Mouse (Mus musculus): ENCODE data around the gene Tmem91.

Tmem91 gene

GRCm38 (mm10) chr7:25626509-25627430 lies 48.2 kb downstream of the Tmem91 start, which contains the start of gene B3gnt8:
Gene B3gnt8 (plus strand): TSS chr7:25626654.
- peak; percentile 21 for DNase-seq (ENCODE audit: low read depth, low spot score)

DNA sequence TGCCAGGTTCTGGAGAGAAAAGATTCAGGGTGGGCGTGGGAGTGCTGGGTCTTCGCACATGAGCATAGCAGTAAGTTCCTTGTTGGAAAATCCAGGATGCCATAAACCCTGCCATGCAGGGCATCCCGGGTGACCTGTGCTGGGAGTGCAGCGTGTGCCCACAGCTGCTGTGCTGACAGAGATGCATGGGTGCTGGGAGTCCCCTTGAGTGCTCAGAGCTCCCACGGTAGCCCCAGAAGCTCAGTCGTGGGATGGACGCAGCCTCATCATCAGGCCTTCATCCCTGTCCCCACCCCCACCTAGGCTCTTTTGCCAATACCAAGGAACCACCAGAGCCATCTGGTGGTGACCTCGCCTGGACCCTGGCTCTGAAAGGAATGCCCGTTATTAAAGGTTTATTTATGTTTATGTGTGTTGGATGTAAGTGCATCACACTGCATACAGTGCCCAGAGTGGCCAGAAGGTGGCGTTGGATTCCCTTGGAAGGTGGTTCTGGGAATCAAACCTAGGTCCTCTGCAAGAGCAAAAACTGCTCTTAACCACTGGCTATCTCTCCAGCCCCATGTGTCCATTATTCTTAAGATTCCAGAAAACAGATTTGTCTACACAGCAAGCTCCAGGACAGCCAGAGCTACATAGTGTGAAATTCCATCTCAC lies 49.2 kb downstream of the Tmem91 start:
- peak; percentile 68 for DNase-seq (ENCODE audit: low read depth, low spot score)

DNA sequence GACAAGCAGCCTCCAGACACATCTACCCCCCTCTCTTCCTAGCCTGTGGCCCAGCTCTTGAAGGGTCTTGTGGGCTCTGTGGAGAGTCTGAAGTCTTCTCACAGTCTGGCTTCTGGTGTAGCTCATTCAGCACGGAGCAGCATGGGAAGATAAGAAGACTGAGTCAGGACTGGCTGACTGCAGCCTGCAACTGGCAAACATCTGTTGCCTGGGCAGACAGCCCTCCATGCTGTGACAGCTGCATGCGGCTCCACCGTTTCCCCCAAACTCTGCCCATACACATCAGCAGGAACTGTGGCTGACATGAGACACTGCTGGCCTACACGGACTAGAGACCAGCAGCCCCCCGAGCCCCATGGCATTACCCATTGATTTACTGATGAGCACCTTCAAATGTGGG lies 50.1 kb downstream of the Tmem91 start:
- no peak for DNase-seq (ENCODE audit: low read depth, low spot score)

- no peak for DNase-seq (ENCODE audit: low read depth, low spot score)
Measured at GRCm38 (mm10) chr7:25623857-25624370, 51.1 kb downstream of the Tmem91 start.

- DNase-seq (ENCODE audit: low read depth, low spot score), result no peak
Measured at GRCm38 (mm10) chr7:25620751-25621150, 54.2 kb downstream of the Tmem91 start.

DNA sequence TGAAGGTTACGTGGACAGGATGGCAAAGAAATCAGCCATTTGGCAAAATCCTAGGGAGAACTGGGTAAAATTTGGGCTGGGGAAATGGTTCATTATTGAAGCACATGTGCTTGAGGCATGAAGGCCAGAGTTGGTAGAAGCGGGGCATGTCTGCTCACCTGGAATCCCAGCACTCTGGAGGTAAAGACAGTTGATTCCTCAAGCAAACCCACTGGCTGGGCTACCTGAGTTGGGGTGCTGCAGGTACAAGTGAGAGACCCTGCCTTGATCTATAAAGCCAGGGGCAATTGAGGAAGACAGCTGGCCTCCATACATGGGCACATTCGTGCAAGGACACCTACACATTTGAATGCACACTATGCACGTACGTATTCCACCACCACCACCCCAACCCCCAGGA lies 54.9 kb downstream of the Tmem91 start:
- DNase-seq (ENCODE audit: low read depth, low spot score), result no peak

- no peak for DNase-seq (ENCODE audit: low read depth, low spot score)
Measured at GRCm38 (mm10) chr7:25619722-25619991, 55.3 kb downstream of the Tmem91 start.

All from ES-CJ7 (cell line).